Mouse (Mus musculus) G1E (cell line): ENCODE measurements around the gene Rnase4.
"Not testable (repeated sequence)": the region's sequence is repeated elsewhere in the genome, so short reads cannot be mapped to it uniquely, and the experiment has no call there.

Experiments
- CTCF ChIP-seq: IDR thresholded peaks from 2 replicates; pipeline ENCODE4 v1.5.1; 2012; ENCODE audit warnings: low read depth, low read length, inconsistent platforms, mixed read lengths
- GATA1 ChIP-seq: IDR thresholded peaks from 2 replicates; pipeline ENCODE4 v1.6.1; 2012; ENCODE audit warnings: borderline replicate concordance, low read length, inconsistent platforms, mixed read lengths
- GATA2 ChIP-seq: IDR thresholded peaks from 2 replicates; pipeline ENCODE4 v1.6.1; 2012; ENCODE audit warnings: low read depth, low read length, inconsistent platforms, borderline replicate concordance
- POLR2AphosphoS5 ChIP-seq: IDR thresholded peaks from 2 replicates; pipeline ENCODE4 v1.6.1; 2012; ENCODE audit warnings: low read depth, low read length, inconsistent platforms; ENCODE audit not compliant: insufficient replicate concordance
- TAL1 ChIP-seq: conservative IDR thresholded peaks from 2 replicates; pipeline ENCODE4 v1.6.1; 2012; ENCODE audit warnings: low read depth, low read length, inconsistent platforms, mixed read lengths

GRCm38 (mm10) chr14:51098300-51098699 lies 7.4 kb downstream of the Rnase4 start:
- 0 out of 2 replicates have a peak, but pooled peaks have one; percentile 17 for TF ChIP-seq CTCF
- TF ChIP-seq TAL1, POLR2AphosphoS5, GATA1, GATA2: not testable (repeated sequence)
